Mouse (Mus musculus): ENCODE results near the gene Zfp711.

Zfp711 gene

GRCm38 (mm10) chrX:112600511-112601305 is at the start of gene Zfp711:
TSS of gene Zfp711 (plus strand) at chrX:112600526.
- peak; percentile 58 for DNase-seq

- no peak for DNase-seq
These were observed 32.6 kb upstream of the Zfp711 start for GRCm38 (mm10) chrX:112567716-112568115.

GRCm38 (mm10) chrX:112601306-112602120 is 1.2 kb downstream of the Zfp711 start:
- DNase-seq, result peak; percentile 52

- DNase-seq, result no peak
These were observed 75.2 kb downstream of the Zfp711 start for GRCm38 (mm10) chrX:112675525-112675924.

GRCm38 (mm10) chrX:112680605-112681004 is 80.3 kb downstream of the Zfp711 start:
- no peak for DNase-seq
